Mouse (Mus musculus) CD4-positive, CD25-positive, alpha-beta regulatory T cell, adult 2 months (primary cell): ENCODE measurements around the gene Olfr986.
"Not testable (repeated sequence)": the region's sequence is repeated elsewhere in the genome, so short reads cannot be mapped to it uniquely, and the experiment has no call there.

ENCODE experiments used
- DNase-seq: peaks from one replicate; pipeline ENCODE4 v3.0.0-alpha.2; 2012; ENCODE audit warnings: low read depth, low spot score

Gene Olfr986

DNA sequence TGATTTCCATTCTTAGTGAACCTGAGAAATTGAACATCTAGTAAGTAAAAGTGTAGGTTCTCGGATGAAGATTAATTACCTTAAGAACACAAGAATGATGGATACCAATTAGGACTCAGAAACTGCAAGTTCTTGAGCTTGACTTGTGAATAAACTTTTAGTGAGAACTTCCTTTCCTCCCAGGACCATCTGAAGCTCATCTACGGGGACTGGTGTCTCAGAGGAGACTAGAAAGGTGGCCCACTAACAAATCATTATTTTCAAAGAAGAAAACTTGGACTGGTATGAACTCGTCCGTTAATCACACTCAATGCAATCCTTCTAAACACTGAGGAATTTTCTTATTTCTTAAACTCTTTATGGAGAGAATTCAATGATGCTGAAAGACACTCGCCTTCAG is at the start of gene Olfr986:
Olfr986 (plus strand) TSS at position 301 of the 400 bp plus-strand sequence.
- DNase-seq: no peak

DNA sequence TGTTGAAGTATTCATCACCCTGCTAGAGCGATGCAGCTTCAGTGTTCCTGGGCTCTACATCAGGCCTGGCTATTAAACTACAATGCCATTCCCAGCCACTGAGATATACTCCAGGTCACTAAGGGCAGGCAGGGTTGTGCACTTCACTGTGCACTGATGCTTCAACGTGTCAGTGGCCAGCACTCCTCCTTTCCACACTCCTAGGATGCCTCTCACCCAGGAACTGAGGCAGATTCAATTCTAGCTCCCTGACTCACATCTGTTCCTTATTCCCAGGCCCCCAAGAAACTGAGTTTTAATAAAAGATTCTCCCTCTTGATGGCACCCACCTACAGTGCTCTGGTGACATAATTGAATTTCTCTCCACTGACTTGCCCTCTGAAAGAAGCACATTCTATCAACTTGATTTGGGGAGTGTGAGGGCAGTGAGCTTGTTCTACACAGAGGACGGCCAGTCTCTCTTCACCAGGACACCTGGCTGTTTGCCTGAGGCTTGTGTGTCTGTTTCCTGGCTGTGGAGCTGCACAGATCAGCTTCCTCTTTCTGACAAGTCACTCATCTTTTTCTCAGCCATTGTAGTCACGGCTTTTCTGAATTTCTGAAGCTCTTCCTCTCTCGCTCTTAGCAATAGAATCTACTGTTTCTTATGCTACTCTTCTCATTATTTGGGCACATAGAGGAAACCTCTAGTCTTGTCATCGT is 43.6 kb upstream of the Olfr986 start:
- no peak for DNase-seq

DNA sequence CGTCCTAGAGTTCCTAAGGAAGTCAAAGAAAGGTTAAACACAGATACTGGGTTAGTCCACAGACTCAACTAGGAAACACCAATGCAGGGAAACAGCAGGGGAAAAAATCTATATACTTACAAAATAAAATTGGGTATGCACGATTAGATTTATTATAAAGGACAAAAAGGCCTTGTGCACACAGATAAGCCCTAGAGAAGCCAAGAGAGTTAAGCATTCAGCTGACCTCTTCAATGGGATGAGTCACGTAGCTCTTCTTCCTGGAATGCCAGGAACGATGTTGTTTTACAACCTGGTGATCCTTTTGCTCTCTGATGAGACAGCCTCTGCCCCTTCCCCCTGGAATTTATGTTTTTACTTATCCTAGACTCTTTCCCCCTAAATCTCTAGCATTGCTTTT is 41.2 kb upstream of the Olfr986 start:
- DNase-seq: no peak

DNA sequence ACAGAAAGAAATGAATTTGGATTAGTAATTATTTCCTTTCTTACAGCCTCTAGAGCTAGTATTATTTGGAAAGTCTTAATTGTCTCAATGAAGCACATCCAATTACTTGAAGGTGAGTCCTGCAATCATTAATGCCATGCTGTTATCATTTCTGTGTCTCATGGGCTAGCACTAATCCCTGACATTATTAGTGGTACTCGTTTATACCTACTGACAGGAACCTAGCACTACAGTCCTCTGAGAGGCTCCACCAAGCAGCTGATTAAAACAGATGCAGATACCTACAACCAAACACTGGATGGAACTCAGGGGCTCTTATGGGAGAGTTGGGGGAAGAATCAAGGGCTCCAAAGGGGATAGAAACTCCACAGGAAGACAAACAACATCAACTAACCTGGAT is 39.2 kb upstream of the Olfr986 start:
- DNase-seq: no peak

DNA sequence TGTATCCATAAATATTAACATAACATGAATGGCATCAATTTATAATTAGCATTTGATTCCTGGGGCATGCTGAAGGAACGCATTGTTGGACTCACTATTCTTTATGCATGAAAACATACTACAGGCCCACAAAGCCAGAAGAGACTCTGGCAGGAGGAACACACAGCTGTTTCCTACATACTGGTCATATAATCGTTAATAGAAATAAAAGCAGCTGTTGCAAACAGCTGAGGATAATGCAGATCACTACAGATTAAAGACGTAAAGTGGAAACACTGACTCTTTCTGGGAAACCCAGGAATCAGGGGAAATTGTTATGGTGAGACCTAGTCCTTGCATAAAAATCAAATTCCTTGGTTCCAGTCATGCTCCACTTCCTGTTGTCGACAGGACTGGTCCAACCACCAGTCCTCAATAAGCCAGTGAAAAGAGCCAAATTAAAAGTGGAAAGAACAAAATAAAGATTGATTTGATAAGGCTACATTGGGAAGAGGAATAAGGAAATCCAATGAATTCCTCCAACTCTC is 25.5 kb upstream of the Olfr986 start:
- no peak for DNase-seq

DNA sequence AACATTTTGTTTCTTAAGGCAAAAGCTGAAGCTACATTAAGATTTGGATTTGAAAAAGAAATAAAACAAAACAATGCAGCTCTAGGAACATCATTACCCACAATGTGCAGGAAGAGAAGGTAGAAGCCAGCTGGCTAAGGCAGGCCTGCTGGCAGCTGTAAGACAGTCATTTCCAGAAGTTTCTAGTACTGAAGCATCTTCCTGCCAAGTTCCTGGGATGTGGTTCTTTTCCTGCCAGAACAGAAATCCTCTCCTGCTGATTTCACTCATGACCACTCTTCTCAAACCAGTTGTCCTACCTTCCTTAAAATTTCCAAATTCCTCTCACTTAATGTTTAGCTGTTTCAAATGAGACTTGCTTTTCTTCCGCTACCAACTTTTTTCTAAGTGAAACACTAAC is 14.3 kb upstream of the Olfr986 start:
- DNase-seq: no peak

DNA sequence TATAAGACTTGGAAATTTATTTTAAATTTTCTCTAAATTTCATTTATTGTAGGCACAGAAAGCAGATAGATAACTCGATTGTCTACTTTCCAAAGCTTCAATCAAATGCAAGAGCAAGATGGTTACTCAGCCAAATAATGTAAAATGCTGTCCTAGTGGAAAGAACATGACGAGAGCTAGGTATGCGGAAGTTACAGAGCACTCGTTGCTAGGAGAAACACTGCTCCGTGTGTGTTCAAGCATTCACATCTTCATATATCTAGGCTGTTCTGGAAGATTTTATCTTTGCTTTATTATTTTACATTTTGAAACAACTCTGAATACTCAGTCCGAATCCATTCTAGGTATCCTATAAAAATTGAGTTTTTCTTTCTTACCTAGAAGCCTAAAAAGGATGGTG is 3.7 kb upstream of the Olfr986 start:
- no peak for DNase-seq

DNA sequence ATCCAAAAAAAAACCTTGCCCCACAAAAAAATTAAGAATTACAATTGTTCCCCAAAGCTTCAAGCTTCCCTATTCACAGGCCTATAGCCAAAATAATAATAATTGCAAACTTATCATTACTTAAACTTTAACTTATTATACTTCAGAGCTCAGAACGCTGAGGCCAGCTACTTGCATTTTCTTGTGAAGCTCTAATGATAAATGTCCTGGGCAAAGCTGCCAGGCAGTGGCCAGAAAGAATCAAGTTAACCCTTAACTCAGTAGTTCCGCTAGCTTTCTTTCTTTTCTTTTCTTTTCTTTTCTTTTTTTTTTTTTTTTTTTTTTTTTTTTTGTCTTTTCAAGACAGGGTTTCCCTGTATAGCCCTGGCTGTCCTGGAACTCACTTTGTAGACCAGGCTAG is 4.4 kb downstream of the Olfr986 start:
- DNase-seq: not testable (repeated sequence)

DNA sequence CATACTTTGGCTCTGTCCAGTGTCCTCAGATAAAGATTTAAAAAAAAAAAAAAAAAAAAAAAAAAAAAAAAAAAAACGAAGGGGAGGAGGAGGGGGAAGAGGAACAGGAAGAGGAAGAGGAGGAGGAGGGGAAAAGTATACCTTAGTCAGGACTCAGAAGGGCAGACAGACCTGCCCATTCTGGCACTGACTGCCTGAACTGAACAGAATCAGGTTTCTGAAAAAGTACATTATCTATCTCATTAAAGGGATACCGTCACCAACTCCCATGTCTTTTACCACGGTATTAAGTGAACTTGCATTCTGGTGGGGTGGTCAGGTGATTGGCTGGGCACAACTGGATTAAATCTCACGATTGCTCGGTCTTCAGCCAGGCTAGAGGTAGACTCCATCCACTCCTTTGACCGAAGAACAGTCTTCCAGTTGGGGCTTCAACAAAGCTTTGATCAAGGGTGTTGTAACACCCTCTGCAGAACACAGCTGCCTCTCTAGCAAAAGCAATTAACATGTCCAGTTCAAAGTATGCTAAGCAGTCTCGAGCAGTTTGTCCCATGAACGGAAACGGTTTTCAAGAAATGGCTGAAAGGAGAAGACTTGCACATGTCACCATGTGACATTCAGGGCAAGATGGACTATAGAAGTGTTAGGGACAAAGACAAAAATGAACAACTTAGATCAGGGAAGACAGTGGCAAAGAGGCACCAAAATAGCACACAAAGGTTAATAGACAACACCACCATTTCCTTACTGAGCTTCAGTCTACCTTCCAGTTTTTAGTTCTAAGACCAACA is 10.6 kb downstream of the Olfr986 start:
- DNase-seq: peak; percentile 2

DNA sequence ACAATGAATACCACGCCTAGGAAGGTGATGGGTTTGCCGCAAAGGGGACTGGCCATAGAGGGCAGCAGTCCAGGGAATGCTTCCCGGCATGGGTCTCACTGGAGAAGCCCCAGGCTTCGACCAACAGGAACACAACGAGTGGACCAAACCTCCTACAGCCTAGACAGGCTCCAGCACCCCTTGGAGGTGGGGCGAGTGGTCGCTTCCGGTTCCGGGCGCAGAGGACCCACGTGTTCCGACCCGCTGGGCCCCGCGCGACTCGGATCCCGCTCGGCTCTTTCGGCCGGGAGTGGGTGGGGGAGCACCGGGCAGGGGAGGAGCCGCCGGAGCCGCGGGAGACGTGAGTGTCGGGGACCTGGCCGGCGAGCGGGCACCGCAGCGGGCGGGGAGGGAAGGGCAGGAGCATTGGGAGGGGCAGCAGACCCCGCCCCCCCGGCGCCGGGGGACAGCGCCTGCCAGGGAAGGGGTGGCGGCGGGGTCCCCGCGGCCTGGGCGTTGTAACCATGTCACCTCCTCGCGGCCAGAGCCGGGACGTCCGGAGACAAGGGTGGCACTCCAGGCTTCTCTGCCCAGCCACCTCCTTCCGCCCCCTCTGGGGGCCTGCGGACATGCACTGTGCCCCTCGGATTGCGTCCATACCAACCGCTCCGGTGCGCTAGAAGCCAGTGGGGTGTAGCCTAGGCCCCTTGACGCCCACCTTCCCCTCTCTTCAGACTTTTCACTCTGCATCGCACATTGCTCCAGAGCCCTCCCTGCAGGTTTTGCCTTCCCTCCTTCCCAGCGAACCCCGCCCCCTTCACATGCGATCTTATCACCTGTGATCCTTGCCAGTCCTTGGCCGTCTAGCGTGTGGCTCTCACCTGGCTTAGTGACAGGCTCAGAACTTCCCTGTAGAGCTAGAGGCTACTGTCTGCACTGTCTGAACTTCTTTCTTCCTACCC is 11.6 kb downstream of the Olfr986 start, which contains the start of gene Zfp202:
Zfp202 (plus strand) TSS at position 219 of the 941 bp plus-strand sequence.
- peak; percentile 75 for DNase-seq

DNA sequence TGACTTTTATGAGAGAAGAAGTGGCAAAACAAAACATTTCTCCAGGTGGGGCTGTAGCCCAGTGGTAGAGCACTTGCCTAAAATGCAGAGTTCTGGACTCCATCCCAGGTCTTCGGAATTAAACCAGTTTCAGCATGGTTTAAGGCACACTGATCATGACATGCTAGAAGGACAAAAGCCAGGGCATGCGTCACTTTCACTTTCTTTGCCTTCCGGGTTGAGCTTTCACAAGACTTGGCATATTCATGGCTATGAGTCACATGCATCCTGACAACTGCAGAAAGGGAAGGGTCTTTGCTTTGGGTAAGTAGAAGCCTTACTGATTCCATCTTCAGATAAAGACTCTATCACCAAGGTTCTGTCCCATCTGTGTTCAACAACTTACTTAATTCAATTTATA is 15.3 kb downstream of the Olfr986 start:
- DNase-seq: peak; percentile 3

DNA sequence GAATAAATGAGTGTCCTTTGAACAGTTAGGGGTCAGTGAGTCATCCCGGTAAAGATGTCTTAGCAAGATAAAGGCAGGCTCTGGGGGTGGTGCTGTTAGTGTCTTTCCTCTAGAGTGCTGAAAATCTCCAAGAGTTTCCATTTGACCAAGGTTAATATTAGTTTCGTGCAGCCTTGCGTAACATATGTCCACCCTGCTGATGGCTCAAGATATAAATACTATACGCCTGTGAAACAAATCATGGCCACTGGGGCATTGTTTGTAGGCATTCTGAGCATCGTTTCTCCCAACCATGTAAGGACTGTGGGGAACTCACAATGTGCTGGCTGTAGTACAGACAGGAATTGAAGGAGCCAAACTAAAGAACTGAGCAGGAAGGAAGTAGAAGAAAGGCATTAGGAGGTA is 25.8 kb downstream of the Olfr986 start:
- DNase-seq: no peak

DNA sequence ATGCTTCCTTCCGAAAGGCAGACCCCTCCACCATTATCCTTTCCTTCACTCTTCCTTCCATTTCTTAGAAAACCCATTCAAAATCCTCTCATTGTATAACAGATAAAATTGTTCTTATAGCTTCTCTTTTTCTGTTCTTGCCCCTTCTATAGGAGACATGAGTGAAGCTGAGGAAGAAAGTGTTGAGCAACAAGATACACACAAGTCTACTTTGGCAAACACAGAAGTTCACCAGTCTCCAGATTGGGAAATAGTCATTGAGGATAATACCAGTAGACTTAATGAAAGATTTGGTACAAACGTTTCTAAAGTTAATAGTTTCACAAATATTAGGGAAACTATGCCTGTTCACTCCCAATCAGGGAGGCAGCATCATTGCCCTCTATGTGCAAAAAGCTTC is 30.0 kb downstream of the Olfr986 start:
- no peak for DNase-seq

DNA sequence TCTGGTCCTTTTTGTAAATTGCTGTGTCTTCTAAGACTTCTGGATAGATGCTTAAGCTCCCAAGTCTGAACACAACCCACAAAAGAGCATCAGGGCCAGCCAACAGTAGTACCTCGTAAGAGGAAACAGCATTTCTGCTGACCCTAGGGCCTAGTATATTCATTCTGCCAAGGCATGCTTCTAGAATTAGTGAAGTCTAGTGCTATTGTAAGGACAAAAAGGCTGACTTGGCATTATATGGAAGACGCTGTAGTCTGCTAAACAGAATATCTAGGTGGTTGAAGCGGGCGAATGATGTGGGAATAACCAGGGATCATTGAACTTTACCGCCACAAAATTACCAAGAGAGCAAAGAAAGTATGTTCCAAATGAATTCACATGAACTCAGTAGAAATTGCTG is 33.3 kb downstream of the Olfr986 start:
- DNase-seq: no peak

DNA sequence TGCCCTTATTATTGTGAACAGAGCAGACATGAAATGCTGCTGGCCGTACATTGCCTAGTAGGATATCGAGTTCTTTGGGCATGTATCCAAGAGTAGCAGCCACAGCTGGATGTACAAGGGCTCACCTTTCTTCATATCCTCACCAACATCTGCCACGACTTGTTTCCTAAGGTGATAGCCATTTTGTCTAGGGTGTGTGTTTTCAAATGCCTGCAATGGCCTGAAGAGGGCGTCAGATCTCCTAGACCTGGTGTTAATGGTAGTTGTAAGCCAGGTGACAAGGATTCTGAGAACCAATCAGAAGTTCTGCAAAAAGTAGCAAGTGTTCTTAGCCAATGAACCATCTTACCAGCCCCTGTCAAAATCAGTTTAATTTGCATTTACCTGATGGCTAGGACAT is 35.9 kb downstream of the Olfr986 start:
- no peak for DNase-seq

DNA sequence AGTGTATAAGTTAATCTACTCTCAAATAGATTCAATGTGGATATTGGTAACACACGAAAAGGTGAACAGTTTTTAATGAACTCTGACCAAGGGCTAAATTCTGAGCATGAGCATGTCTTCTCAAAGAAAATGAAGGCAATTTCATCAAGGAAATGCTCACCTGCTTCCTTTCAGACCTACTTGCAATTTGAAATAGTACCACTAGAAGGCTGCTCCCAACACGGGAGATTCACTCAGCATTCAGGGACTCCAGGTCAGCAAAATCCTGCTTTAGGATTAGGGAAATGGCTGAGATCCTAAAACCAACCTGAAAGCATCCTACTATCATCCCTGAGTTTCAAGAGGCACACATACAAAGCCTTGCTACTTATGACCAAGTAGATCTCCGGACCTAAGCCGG is 43.6 kb downstream of the Olfr986 start:
- no peak for DNase-seq

DNA sequence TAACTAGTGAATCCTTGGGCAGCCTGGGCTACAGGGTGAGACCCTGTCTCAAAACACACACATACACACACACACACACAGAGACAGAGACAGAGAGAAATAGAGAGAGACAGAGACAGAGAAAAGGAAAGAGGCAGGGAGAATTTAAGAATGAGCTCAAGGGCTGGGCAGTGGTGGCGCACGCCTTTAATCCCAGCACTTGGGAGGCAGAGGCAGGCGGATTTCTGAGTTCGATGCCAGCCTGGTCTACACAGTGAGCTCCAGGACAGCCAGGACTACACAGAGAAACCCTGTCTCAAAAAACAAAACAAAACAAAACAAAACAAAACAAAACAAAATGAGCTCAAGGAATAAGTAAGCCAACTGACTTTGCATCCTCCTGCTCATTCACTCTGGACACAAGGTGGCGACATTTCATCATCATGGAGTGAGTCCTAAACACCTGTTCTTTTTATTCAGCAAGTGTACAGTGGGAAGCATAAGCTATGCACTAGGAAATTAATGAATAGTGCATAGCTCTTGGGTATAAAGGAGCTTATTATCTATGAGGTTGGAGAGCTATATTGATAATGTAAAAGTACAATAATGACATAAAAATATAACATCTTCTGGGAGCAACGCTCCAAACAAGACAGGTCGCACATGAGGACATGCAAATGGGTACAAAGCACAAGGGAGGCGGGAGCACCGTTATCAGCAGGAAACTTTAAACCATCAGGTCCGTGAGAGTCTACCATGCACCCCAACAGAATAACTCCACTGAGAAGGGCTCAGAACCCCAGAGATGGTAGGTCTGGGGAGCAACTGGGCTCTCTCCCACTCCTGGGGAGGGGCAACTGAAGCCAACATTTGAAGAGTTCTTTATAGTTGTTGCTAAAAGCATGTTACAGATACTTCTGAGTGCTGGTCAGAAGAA is 47.4 kb downstream of the Olfr986 start:
- DNase-seq: peak; percentile 74

DNA sequence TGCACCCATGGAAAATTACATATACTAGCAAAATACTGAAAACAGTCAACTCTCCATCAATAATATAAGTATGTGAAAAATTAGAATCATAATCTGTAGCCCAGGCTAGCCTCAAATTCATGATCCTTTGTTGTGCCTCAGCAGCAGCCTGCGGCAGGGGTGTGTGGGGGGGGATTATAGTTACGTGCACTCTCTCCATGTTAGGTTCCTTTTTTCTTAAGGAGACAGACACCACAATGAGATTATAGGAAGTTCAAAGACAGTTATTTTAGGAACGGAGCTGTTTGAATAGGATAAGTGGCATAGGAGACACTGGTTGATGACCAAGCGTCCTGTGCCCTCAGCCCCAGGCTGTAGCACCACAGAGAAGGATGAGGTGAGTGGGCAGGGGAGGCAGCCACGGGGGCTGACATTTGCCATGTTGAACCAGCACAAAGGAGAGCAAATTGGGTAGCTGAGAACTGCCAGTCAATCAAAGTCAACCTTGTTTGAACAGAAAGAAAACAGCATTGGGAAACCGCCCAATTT is 48.1 kb downstream of the Olfr986 start:
- no peak for DNase-seq

DNA sequence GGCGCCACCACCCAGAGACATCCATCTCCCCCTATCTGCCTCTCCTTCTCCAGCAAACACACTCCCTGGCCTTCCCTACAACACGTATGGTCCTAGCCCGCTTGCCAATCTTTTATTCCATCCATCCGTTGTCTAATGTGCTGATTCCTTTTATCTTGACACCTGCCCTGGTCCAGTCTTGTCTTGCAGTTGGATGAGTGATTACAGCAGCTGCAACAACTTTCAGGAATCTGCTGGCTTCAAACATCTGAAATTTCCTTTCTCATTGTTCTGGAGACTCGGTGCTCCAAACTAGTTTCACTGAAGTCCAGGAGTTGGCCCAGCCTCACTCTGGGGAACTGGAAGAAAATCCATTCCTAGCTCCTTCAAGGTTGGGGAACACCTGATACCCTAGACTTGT is 48.8 kb downstream of the Olfr986 start:
- no peak for DNase-seq

DNA sequence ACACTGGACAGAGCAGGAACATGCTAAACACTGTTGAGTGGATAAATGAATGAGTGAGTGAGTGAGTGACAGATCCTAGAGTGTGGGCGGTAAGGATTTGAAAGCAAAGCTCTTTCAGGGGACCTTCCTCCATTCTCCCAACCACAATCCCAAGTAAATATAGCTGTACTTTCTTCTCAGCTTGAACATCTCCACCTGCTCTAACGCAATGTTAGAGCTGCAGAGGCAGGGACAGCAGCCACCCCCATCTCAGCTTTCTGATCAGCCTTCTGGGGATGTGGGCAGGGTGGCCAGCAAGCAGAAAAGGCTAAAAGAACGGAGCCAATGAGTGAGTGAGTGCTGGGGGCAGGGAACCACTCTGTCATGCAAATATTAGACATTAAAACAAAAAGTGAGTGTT is 50.3 kb downstream of the Olfr986 start:
- DNase-seq: no peak
